Comparison of ENCODE assay signal across 15 mouse cellular contexts in genomic region chr3:10077096-10077841, GRCm38 (mm10). TPM values are rescaled to one million over a fixed set of nuclear protein-coding genes. Genes with fewer than 3 reads are reported as not detected.
DNase-seq lines count a peak whose midpoint lies in the region; ATAC-seq lines count a peak whose summit lies in the region.
"Had no signal": no experiment of that assay in that cellular context is flagged by ENCODE, and none has a peak within 500 bp of the region (broad histone marks: within the 10 kb centered on the region; RNA-seq: fewer than 3 reads in every experiment).

No protein-coding gene starts in this region.

- DNase-seq in lung, postnatal 25 days (ENCODE audit: low spot score), result peak; percentile 26
- no peak for DNase-seq in lung, postnatal 10 days
- peak; percentile 6 for DNase-seq in brain, adult 2 months (ENCODE audit: low read depth, low spot score)
- peak; percentile 56 for DNase-seq in splenic B cell, adult 2 months (ENCODE audit: low read depth, low spot score)
- no peak for DNase-seq in layer of hippocampus, postnatal 36 days
- DNase-seq: cerebellum, adult 9-11 months; lung, postnatal 14 days; thymus, postnatal 25 days had no signal

- H3K9me3 ChIP-seq in heart, embryonic 14.5 days (ENCODE audit: control insufficient read depth, low read length), result no peaks in the 10 kb centered on the region
- H3K9me3 ChIP-seq in forebrain, embryonic 16.5 days (ENCODE audit: control insufficient read depth, low read length), result no peaks in the 10 kb centered on the region
- H3K9me3 ChIP-seq: forebrain, embryonic 15.5 days; G1E; limb, embryonic 12.5 days had no signal

- no peaks in the 10 kb centered on the region for H3K4me1 ChIP-seq in heart, embryonic 14.5 days (ENCODE audit: control insufficient read depth in 2 of 2, insufficient read depth in 2 of 2, low read length in 2 of 2)
- H3K4me1 ChIP-seq in forebrain, embryonic 16.5 days (replicated peaks; ENCODE audit: control insufficient read depth, insufficient read depth, low read length), result no peaks in the 10 kb centered on the region
- H3K4me1 ChIP-seq: forebrain, embryonic 15.5 days had no signal

- no peak overlapping the region for H3K9ac ChIP-seq in heart, embryonic 14.5 days (ENCODE audit: low read length)
- H3K9ac ChIP-seq in forebrain, embryonic 16.5 days (replicated peaks; ENCODE audit: low read depth, low read length), result no peak overlapping the region
- H3K9ac ChIP-seq: forebrain, embryonic 15.5 days; limb, embryonic 12.5 days had no signal

- no peak overlapping the region for H3K4me3 ChIP-seq in heart, embryonic 14.5 days (ENCODE audit: control insufficient read depth in 1 of 2, insufficient read depth in 1 of 2, low read depth in 1 of 2, low read length in 2 of 2)
- H3K4me3 ChIP-seq in forebrain, embryonic 16.5 days (replicated peaks; ENCODE audit: low read length), result no peak overlapping the region
- H3K4me3 ChIP-seq: forebrain, embryonic 15.5 days; limb, embryonic 12.5 days had no signal

- H3K36me3 ChIP-seq in heart, embryonic 14.5 days (ENCODE audit: control insufficient read depth, insufficient read depth, low read length), result no peaks in the 10 kb centered on the region
- H3K36me3 ChIP-seq in splenic B cell, adult 2 months (ENCODE audit: control insufficient read depth, insufficient read depth, low read length, poor library complexity, severe bottlenecking), result no peaks in the 10 kb centered on the region
- H3K36me3 ChIP-seq in forebrain, embryonic 16.5 days (ENCODE audit: control insufficient read depth, insufficient read depth), result no peaks in the 10 kb centered on the region
- H3K36me3 ChIP-seq: forebrain, embryonic 15.5 days; G1E; limb, embryonic 12.5 days had no signal

- no peak overlapping the region for H3K4me2 ChIP-seq in heart, embryonic 14.5 days (ENCODE audit: low read length)
- no peak overlapping the region for H3K4me2 ChIP-seq in forebrain, embryonic 16.5 days (ENCODE audit: low read length)
- H3K4me2 ChIP-seq: forebrain, embryonic 15.5 days; limb, embryonic 12.5 days had no signal

- WGBS in heart, embryonic 14.5 days, result 73% methylated on average over 6 of the region's 6 CpGs
- 89% methylated on average over 6 of the region's 6 CpGs for whole genome bisulfite sequencing in forebrain, embryonic 16.5 days

- peak overlapping the region in 1 of 2 experiments; percentile 65; a peak in 3 of 4 replicates for H3K27ac ChIP-seq in heart, embryonic 14.5 days (replicated peaks in 1 of 2; ENCODE audit: control insufficient read depth in 1 of 2, insufficient read depth in 1 of 2, low read depth in 2 of 2, low read length in 2 of 2)
- H3K27ac ChIP-seq in forebrain, embryonic 16.5 days (ENCODE audit: low read length), result no peak overlapping the region
- H3K27ac ChIP-seq: forebrain, embryonic 15.5 days; limb, embryonic 12.5 days had no signal

- ATAC-seq in heart, embryonic 14.5 days (ENCODE audit: insufficient number of reproducible peaks, insufficient read depth, low FRiP score, low read depth), result peak; percentile 61; the same call in 1 of the 2 replicates
- ATAC-seq in forebrain, embryonic 16.5 days, result no peak
- ATAC-seq: forebrain, embryonic 15.5 days; intestine, postnatal 0 days; midbrain, embryonic 16.5 days had no signal

- H3K27me3 ChIP-seq in heart, embryonic 14.5 days (ENCODE audit: control insufficient read depth, insufficient read depth, low read length), result no peaks in the 10 kb centered on the region
- no peaks in the 10 kb centered on the region for H3K27me3 ChIP-seq in splenic B cell, adult 2 months (ENCODE audit: control insufficient read depth, insufficient read depth, low read length, poor library complexity, severe bottlenecking)
- H3K27me3 ChIP-seq in forebrain, embryonic 16.5 days (replicated peaks; ENCODE audit: control insufficient read depth, insufficient read depth, low read length), result no peaks in the 10 kb centered on the region
- H3K27me3 ChIP-seq: forebrain, embryonic 15.5 days; limb, embryonic 12.5 days had no signal

RNA-seq across cellular contexts. Expression of gene Gm9833, which starts 10.6 kb away (rescaled TPM):
- 2.2 and 3.1 TPM in 2 replicates for polyA plus RNA-seq in heart, embryonic 14.5 days (2014; fragmentation: Nextera tagmentation; extraction: Ambion mirVana)
- 9.0 and 11.6 TPM in 2 replicates for polyA plus RNA-seq in forebrain, embryonic 16.5 days (2015; fragmentation: Nextera tagmentation; extraction: Ambion mirVana)
- total RNA-seq in layer of hippocampus, postnatal 36 days (2021), result 10 to 100 TPM in 1 of 2 experiments, 1 to 10 TPM in 1; 7.5 to 11.1 TPM

Comparison
In these comparisons a context has a peak if more than half of its experiments do, and no peak if none do; other contexts are left out.
1. DNase-seq: peak in lung, postnatal 25 days (single experiment), brain, adult 2 months (single experiment) and splenic B cell, adult 2 months (single experiment); none in lung, postnatal 10 days (single experiment) and layer of hippocampus, postnatal 36 days (0 of 2).